Mouse (Mus musculus) heart, embryonic 12.5 days (tissue): ENCODE measurements at regions not wholly inside any gene's neighbourhood (a gene's known extent, or its start where the extent isn't known, plus 50 kb on each side); places are given as distances from the start of the nearest gene placed in this dataset.

ENCODE experiments used
- ATAC-seq: fragments of 200-750 bp; cut with Nextera tagmentation; 2 replicates; pipeline ENCODE4 v1.8.0; 2017; ENCODE audit warnings: moderate TSS enrichment, moderate library complexity; ENCODE audit not compliant: insufficient number of reproducible peaks, low FRiP score
- H3K27ac ChIP-seq: fragments of 300-500 bp; sonication (generic); 2 replicates; pipeline ENCODE4 v1.5.1; 2016; ENCODE audit warnings: mild to moderate bottlenecking, moderate library complexity; ENCODE audit not compliant: poor library complexity, severe bottlenecking
- H3K27me3 ChIP-seq: fragments of 300-500 bp; sonication (generic); replicated peaks from 2 replicates; pipeline ENCODE4 v1.6.1; 2016; ENCODE audit warnings: mild to moderate bottlenecking, moderate library complexity
- H3K36me3 ChIP-seq: fragments of 300-500 bp; sonication (generic); 2 replicates; pipeline ENCODE4 v1.6.1; 2016; ENCODE audit warnings: mild to moderate bottlenecking, moderate library complexity
- H3K4me1 ChIP-seq: fragments of 300-500 bp; sonication (generic); replicated peaks from 2 replicates; pipeline ENCODE4 v1.6.1; 2016; ENCODE audit warnings: mild to moderate bottlenecking
- H3K4me2 ChIP-seq: fragments of 300-500 bp; sonication (generic); 2 replicates; pipeline ENCODE4 v1.6.1; 2016; ENCODE audit warnings: mild to moderate bottlenecking, moderate library complexity
- H3K4me3 ChIP-seq: fragments of 300-500 bp; sonication (generic); 2 replicates; pipeline ENCODE4 v1.5.1; 2016; ENCODE audit warnings: mild to moderate bottlenecking
- H3K9ac ChIP-seq: fragments of 300-500 bp; sonication (generic); 2 replicates; pipeline ENCODE4 v1.6.1; 2016; ENCODE audit warnings: mild to moderate bottlenecking, moderate library complexity
- H3K9me3 ChIP-seq: fragments of 300-500 bp; sonication (generic); replicated peaks from 2 replicates; pipeline ENCODE4 v1.6.1; 2016; ENCODE audit warnings: mild to moderate bottlenecking, moderate library complexity
- WGBS: fragments of 180-500 bp; shearing (Covaris S2); methylation state at CpG from one replicate; pipeline ENCODE4 v1.1.7; 2016; 5-methylcytosine and 5-hydroxymethylcytosine counted together

GRCm38 (mm10) chr6:140343638-140344037 is 80.2 kb upstream of the Plekha5 start:
- Histone ChIP-seq H3K4me1 (no peaks in the 10 kb centered on the region), H3K27ac (no peak overlapping the region), H3K4me2 (no peak overlapping the region), H3K9ac (no peak overlapping the region), H3K9me3 (peaks cover 3% of the 10 kb centered on the region; the same call in 1 of the 2 replicates), H3K4me3 (no peak overlapping the region), H3K36me3 (no peaks in the 10 kb centered on the region), H3K27me3 (0 out of 2 replicates have a peak, but pooled peaks cover 4% of the 10 kb centered on the region)
- WGBS: 80% methylated on average over 11 of the region's 11 CpGs
- no peak for ATAC-seq

- H3K4me1 ChIP-seq: peaks cover 5% of the 10 kb centered on the region; the same call in 1 of the 2 replicates
- H3K36me3 ChIP-seq: no peaks in the 10 kb centered on the region
- H3K9me3 ChIP-seq: peaks cover 3% of the 10 kb centered on the region; the same call in 1 of the 2 replicates
- H3K27ac ChIP-seq: no peak overlapping the region
- no peak overlapping the region for H3K4me3 ChIP-seq
- no peak for ATAC-seq
- no peak overlapping the region for H3K9ac ChIP-seq
- WGBS: 60% methylated on average over 1 of the region's 1 CpGs
- H3K4me2 ChIP-seq: no peak overlapping the region
- 0 out of 2 replicates have a peak, but pooled peaks cover 4% of the 10 kb centered on the region for H3K27me3 ChIP-seq
Observed at GRCm38 (mm10) chr6:140342881-140343280, 81.0 kb upstream of the Plekha5 start.

- Histone ChIP-seq H3K4me3 (no peak overlapping the region), H3K36me3 (no peaks in the 10 kb centered on the region), H3K9me3 (no peaks in the 10 kb centered on the region), H3K27me3 (0 out of 2 replicates have a peak, but pooled peaks cover 4% of the 10 kb centered on the region), H3K4me1 (peaks cover 16% of the 10 kb centered on the region), H3K4me2 (no peak overlapping the region), H3K27ac (no peak overlapping the region), H3K9ac (no peak overlapping the region)
- ATAC-seq: no peak
- 65% methylated on average over 13 of the region's 13 CpGs for WGBS
Observed at GRCm38 (mm10) chr6:140339731-140340130, 84.1 kb upstream of the Plekha5 start.

GRCm38 (mm10) chr6:140337897-140338749 is 85.7 kb upstream of the Plekha5 start:
- Histone ChIP-seq H3K27me3 (0 out of 2 replicates have a peak, but pooled peaks cover 4% of the 10 kb centered on the region), H3K9ac (no peak overlapping the region), H3K4me2 (peak overlapping the region; percentile 56), H3K4me3 (peak overlapping the region; percentile 18), H3K9me3 (no peaks in the 10 kb centered on the region), H3K36me3 (no peaks in the 10 kb centered on the region), H3K4me1 (peaks cover 16% of the 10 kb centered on the region), H3K27ac (no peak overlapping the region)
- ATAC-seq: no peak
- WGBS: 34% methylated on average over 19 of the region's 19 CpGs

DNA sequence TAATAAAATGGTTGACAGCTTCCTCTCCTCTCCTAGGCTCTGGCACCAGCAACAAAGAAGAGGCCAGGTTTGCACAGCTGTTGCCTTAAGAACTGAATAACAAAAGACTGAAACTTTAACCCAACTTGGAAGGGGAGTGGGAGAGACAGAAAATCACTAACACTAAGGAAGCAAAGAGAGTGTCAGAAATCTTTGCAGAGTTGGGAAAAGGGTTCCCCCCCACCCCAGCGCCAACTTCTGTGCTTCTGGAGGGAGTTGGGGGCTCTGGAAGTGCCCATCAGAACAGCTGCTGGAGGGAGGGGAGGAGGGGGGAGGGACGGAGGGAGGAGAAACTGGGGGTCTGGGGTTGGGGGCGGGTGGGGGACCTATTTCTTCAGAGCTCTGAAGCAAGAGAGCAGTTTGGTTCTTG is 86.8 kb upstream of the Plekha5 start:
- Histone ChIP-seq H3K4me1 (peaks cover 16% of the 10 kb centered on the region), H3K9ac (no peak overlapping the region), H3K4me3 (no peak overlapping the region), H3K36me3 (no peaks in the 10 kb centered on the region), H3K4me2 (no peak overlapping the region), H3K27me3 (0 out of 2 replicates have a peak, but pooled peaks cover 4% of the 10 kb centered on the region), H3K27ac (no peak overlapping the region), H3K9me3 (no peaks in the 10 kb centered on the region)
- WGBS: 27% methylated on average over 3 of the region's 3 CpGs
- ATAC-seq: no peak

DNA sequence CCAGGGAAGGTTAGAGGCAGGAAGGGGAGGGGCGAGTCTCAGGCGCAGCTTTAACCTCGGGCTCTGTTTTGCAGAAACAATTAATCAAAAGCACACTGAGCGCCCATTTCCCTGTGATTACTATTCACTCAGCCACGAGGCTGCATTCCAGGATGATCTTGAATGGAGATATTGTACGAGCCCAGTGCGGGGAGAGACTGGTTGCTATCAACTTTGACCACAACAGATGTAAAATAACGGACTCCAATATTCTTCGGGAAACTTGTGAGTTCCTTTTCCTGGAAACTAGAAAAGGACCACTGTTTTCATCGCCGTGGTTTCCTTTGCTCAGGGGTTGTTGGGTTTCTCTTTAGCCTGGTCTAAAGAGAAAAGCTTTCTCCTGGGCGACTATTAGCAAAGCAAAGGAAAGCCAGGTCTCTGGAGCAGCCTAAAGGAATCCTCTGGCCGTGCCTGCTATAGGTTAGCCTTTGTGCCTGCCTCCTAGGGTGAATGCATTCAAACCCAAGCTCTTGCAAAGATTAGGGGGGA is 87.4 kb upstream of the Plekha5 start:
- Histone ChIP-seq H3K27ac (no peak overlapping the region; the same call in 1 of the 2 replicates), H3K4me3 (peak overlapping the region; percentile 32), H3K4me1 (peaks cover 16% of the 10 kb centered on the region), H3K4me2 (peak overlapping the region; percentile 61), H3K9me3 (no peaks in the 10 kb centered on the region), H3K36me3 (no peaks in the 10 kb centered on the region), H3K9ac (no peak overlapping the region), H3K27me3 (0 out of 2 replicates have a peak, but pooled peaks cover 4% of the 10 kb centered on the region)
- ATAC-seq: no peak
- 6% methylated on average over 13 of the region's 13 CpGs for WGBS

DNA sequence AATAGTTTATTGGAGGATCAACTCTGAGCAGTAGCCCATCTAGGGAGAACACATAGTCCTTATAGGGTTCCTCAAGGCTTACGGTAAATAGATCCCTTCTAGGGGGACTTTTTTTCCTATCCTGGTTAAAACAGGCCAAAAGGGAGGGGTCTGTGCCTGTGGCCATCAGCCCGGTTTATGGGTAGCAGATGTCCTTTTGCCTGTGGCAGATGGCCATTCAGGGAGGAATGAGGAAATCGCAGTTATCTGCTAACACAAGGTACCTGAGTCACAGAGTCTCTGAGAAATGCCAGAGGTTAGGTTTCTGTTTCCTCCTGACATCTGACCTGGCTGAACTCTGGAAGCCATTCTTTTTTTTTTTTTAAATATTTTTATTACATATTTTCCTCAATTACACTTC is 90.5 kb upstream of the Plekha5 start:
- H3K9me3 ChIP-seq: peaks cover 4% of the 10 kb centered on the region; the same call in 1 of the 2 replicates
- no peak overlapping the region for H3K9ac ChIP-seq
- no peaks in the 10 kb centered on the region for H3K36me3 ChIP-seq
- WGBS: 67% methylated on average over 3 of the region's 3 CpGs
- H3K27me3 ChIP-seq: no peaks in the 10 kb centered on the region
- H3K27ac ChIP-seq: no peak overlapping the region
- H3K4me2 ChIP-seq: no peak overlapping the region
- no peak for ATAC-seq
- H3K4me1 ChIP-seq: peaks cover 15% of the 10 kb centered on the region
- no peak overlapping the region for H3K4me3 ChIP-seq

- Histone ChIP-seq H3K27me3 (no peaks in the 10 kb centered on the region), H3K27ac (no peak overlapping the region), H3K4me2 (no peak overlapping the region), H3K4me3 (no peak overlapping the region), H3K4me1 (0 out of 2 replicates have a peak, but pooled peaks cover 5% of the 10 kb centered on the region), H3K36me3 (no peaks in the 10 kb centered on the region), H3K9me3 (0 out of 2 replicates have a peak, but pooled peaks cover 10% of the 10 kb centered on the region), H3K9ac (no peak overlapping the region)
- 90% methylated on average over 11 of the region's 11 CpGs for WGBS
- no peak for ATAC-seq
Observed at GRCm38 (mm10) chr6:140308641-140309040, 115.2 kb upstream of the Plekha5 start.

DNA sequence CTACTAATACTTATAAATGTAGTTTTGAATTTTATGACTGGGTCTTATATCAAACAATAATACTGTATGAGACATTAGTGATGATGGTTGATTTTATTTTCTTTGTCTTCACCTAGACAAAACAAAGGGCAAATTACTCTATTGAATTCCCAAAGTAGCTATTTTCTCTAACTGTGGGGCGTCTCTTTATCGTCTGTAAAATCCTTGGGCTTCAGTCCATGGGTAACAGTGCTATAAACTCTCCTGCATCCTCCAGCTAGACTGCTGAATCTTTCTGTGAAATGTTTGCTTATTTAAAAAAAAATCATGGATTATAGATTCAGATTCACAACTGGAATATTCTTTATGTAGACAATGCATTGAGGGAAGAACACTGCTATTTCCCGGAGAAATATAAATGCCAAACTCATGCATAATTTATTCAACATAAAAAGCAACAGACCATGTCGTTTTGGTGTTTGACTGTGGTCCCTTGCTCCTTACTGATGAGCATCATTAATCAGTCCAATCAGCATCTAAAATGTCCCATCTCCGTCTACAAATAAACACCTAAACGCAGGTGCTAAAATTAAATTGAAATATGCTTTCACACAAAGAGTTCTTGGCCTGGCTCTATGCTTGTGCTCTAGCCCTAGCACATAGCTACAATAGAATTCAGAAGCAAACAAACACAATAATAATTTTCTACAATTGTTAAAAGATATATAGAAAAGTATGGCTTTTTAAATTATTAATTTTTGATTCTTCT is 116.9 kb upstream of the Plekha5 start:
- H3K9ac ChIP-seq: no peak overlapping the region
- H3K4me1 ChIP-seq: 0 out of 2 replicates have a peak, but pooled peaks cover 5% of the 10 kb centered on the region
- WGBS: 83% methylated on average over 6 of the region's 6 CpGs
- H3K9me3 ChIP-seq: 0 out of 2 replicates have a peak, but pooled peaks cover 8% of the 10 kb centered on the region
- H3K27me3 ChIP-seq: no peaks in the 10 kb centered on the region
- no peak overlapping the region for H3K4me2 ChIP-seq
- no peak for ATAC-seq
- no peak overlapping the region for H3K27ac ChIP-seq
- no peak overlapping the region for H3K4me3 ChIP-seq
- no peaks in the 10 kb centered on the region for H3K36me3 ChIP-seq

GRCm38 (mm10) chr6:140304105-140304504 is 119.7 kb upstream of the Plekha5 start:
- 70% methylated on average over 5 of the region's 5 CpGs for WGBS
- H3K4me1 ChIP-seq: peaks cover 18% of the 10 kb centered on the region
- H3K4me2 ChIP-seq: no peak overlapping the region
- H3K27me3 ChIP-seq: no peaks in the 10 kb centered on the region
- no peak overlapping the region for H3K4me3 ChIP-seq
- H3K36me3 ChIP-seq: no peaks in the 10 kb centered on the region
- ATAC-seq: no peak
- no peak overlapping the region for H3K27ac ChIP-seq
- 0 out of 2 replicates have a peak, but pooled peaks cover 4% of the 10 kb centered on the region for H3K9me3 ChIP-seq
- no peak overlapping the region for H3K9ac ChIP-seq
